ENCODE assay signal across 8 mouse cellular contexts in genomic region chrX:144689119-144689858, GRCm38 (mm10). TPM values are rescaled to one million over a fixed set of nuclear protein-coding genes. Genes with fewer than 3 reads are reported as not detected.
DNase-seq lines count a peak whose midpoint lies in the region; ATAC-seq and TF ChIP-seq lines count a peak whose summit lies in the region.

No protein-coding gene starts in this region.

- no peaks in the 10 kb centered on the region for H3K36me3 ChIP-seq in heart, embryonic 10.5 days
- H3K36me3 ChIP-seq in hindbrain, postnatal 0 days (ENCODE audit: insufficient read depth, low read length), result no peaks in the 10 kb centered on the region
- no peaks in the 10 kb centered on the region for H3K36me3 ChIP-seq in midbrain, embryonic 13.5 days

- 12% methylated on average over 21 of the region's 21 CpGs for WGBS in heart, embryonic 10.5 days
- WGBS in hindbrain, postnatal 0 days, result 26% methylated on average over 20 of the region's 21 CpGs
- 30% methylated on average over 19 of the region's 21 CpGs for WGBS in midbrain, embryonic 13.5 days

- no peaks in the 10 kb centered on the region for H3K9me3 ChIP-seq in heart, embryonic 10.5 days
- H3K9me3 ChIP-seq in hindbrain, postnatal 0 days (ENCODE audit: low read length), result no peaks in the 10 kb centered on the region
- H3K9me3 ChIP-seq in midbrain, embryonic 13.5 days, result no peaks in the 10 kb centered on the region

- ATAC-seq in hindbrain, postnatal 0 days, result peak; percentile 86
- ATAC-seq in midbrain, embryonic 13.5 days, result peak; percentile 87

- peak overlapping the region; percentile 61 for H3K4me3 ChIP-seq in heart, embryonic 10.5 days
- peak overlapping the region; percentile 46 for H3K4me3 ChIP-seq in hindbrain, postnatal 0 days (ENCODE audit: low read length)
- peak overlapping the region; percentile 47 for H3K4me3 ChIP-seq in midbrain, embryonic 13.5 days (replicated peaks)

- H3K4me1 ChIP-seq in heart, embryonic 10.5 days, result no peaks in the 10 kb centered on the region
- no peaks in the 10 kb centered on the region for H3K4me1 ChIP-seq in hindbrain, postnatal 0 days (ENCODE audit: insufficient read depth, low read length)
- H3K4me1 ChIP-seq in midbrain, embryonic 13.5 days (replicated peaks), result no peaks in the 10 kb centered on the region

- H3K27me3 ChIP-seq in heart, embryonic 10.5 days (ENCODE audit: insufficient read depth, poor library complexity, severe bottlenecking), result peaks cover 34% of the 10 kb centered on the region
- no peaks in the 10 kb centered on the region for H3K27me3 ChIP-seq in hindbrain, postnatal 0 days (ENCODE audit: insufficient read depth, low read length)
- H3K27me3 ChIP-seq in midbrain, embryonic 13.5 days, result peaks cover 35% of the 10 kb centered on the region; the same call in 1 of the 2 replicates

- peak overlapping the region; percentile 45; the same call in 1 of the 2 replicates for H3K9ac ChIP-seq in hindbrain, postnatal 0 days (replicated peaks; ENCODE audit: low read length)
- H3K9ac ChIP-seq in midbrain, embryonic 13.5 days (replicated peaks), result peak overlapping the region; percentile 63

- peak overlapping the region; percentile 60 for H3K27ac ChIP-seq in heart, embryonic 10.5 days
- H3K27ac ChIP-seq in hindbrain, postnatal 0 days, result 0 out of 2 replicates have a peak overlapping the region, but pooled peaks have one; percentile 15
- no peak overlapping the region for H3K27ac ChIP-seq in midbrain, embryonic 13.5 days

- DNase-seq in heart, embryonic 10.5 days (ENCODE audit: low spot score), result no peak
- no peak for DNase-seq in heart, adult 9 months (ENCODE audit: low spot score in 2 of 2)
- DNase-seq in right cerebral cortex, postnatal 25 days, result peak; percentile 9
- DNase-seq in right cerebral cortex, postnatal 36 days (ENCODE audit: low spot score in 2 of 2), result no peak
- peak; percentile 16 for DNase-seq in hindbrain, postnatal 0 days (ENCODE audit: low spot score)
- no peak for DNase-seq in thymus, postnatal 10 days (ENCODE audit: low spot score in 2 of 2)
- no peak for DNase-seq in urinary bladder, postnatal 4 days (ENCODE audit: low spot score in 2 of 2)

- TF ChIP-seq CTCF in hindbrain, postnatal 0 days (IDR thresholded peaks at IDR 0.05; ENCODE audit: low read depth), result no peak

- H3K4me2 ChIP-seq in hindbrain, postnatal 0 days (ENCODE audit: low read depth, low read length), result peak overlapping the region; percentile 60
- H3K4me2 ChIP-seq in midbrain, embryonic 13.5 days (replicated peaks), result peak overlapping the region; percentile 68

RNA-seq across cellular contexts. Expression of gene Rtl4, which starts 0.6 kb away (rescaled TPM):
- polyA plus RNA-seq in heart, embryonic 10.5 days (2016; fragmentation: Nextera tagmentation; extraction: Ambion mirVana), result 0.68 and 0.72 TPM in 2 replicates
- 1.5 and 2.0 TPM in 2 replicates for total RNA-seq in hindbrain, postnatal 0 days (2014; rRNA removed)
- 1.8 and 1.9 TPM in 2 replicates for polyA plus RNA-seq in hindbrain, postnatal 0 days (2015; fragmentation: Nextera tagmentation; extraction: Ambion mirVana)
- polyA plus RNA-seq in midbrain, embryonic 13.5 days (2015; fragmentation: Nextera tagmentation; extraction: Ambion mirVana), result 0.50 and 0.57 TPM in 2 replicates

RNA-seq across cellular contexts. Expression of gene Trpc5, which starts 1.3 kb away (rescaled TPM):
- polyA plus RNA-seq in heart, embryonic 10.5 days (2016; fragmentation: Nextera tagmentation; extraction: Ambion mirVana), result 0.24 and 0.44 TPM in 2 replicates
- total RNA-seq in hindbrain, postnatal 0 days (2014; rRNA removed), result 14.9 and 15.0 TPM in 2 replicates
- 3.2 and 3.5 TPM in 2 replicates for polyA plus RNA-seq in hindbrain, postnatal 0 days (2015; fragmentation: Nextera tagmentation; extraction: Ambion mirVana)
- polyA plus RNA-seq in midbrain, embryonic 13.5 days (2015; fragmentation: Nextera tagmentation; extraction: Ambion mirVana), result 0.82 and 0.98 TPM in 2 replicates

Comparison
In these comparisons a context has a peak if more than half of its experiments do, and no peak if none do; other contexts are left out.
1. DNase-seq: peak in right cerebral cortex, postnatal 25 days (single experiment) and hindbrain, postnatal 0 days (single experiment); none in heart, embryonic 10.5 days (single experiment), heart, adult 9 months (0 of 2), right cerebral cortex, postnatal 36 days (0 of 2), thymus, postnatal 10 days (0 of 2) and urinary bladder, postnatal 4 days (0 of 2).
2. Peak in every context shown above with its lines, with median percentiles within 50 percentile points of each other: H3K4me3 ChIP-seq.